Mouse (Mus musculus): ENCODE data around the gene P2ry10.

GRCm38 (mm10) chrX:107089930-107090329 lies 1.6 kb downstream of the P2ry10 start:
- TF ChIP-seq CTCF (IDR thresholded peaks at IDR 0.05; ENCODE audit: control insufficient read depth, insufficient read depth, low read length) (no peak), POLR2A (IDR thresholded peaks at IDR 0.05; ENCODE audit: borderline replicate concordance, control insufficient read depth, low read depth, low read length) (no peak)

All from bone marrow, adult 2 months (tissue).